Mouse (Mus musculus): ENCODE measurements at regions not wholly inside any gene's neighbourhood (a gene's known extent, or its start where the extent isn't known, plus 50 kb on each side); places are given as distances from the start of the nearest gene placed in this dataset.
"Not testable (repeated sequence)": the region's sequence is repeated elsewhere in the genome, so short reads cannot be mapped to it uniquely, and the experiment has no call there.

DNA sequence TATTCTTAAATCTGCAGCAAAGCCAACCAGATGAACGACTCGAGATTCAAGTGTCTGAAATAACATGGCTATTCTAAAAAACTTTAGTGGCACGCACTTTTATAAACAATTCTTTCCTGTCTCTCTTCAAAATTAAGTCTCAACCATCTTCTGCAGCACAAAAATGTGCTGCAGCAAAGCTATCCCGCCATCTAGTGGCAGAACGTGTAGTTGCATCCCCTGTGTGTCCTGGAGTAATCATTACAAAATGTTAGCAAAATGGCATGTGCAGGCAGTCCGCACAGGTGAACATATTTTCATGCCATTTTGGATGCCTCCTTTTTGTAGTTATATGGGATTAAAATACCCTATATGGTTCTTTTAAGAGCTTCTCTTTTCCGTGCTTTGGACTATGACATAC lies 293.1 kb upstream of the Slc7a14 start:
- peak; percentile 81 for DNase-seq

GRCm38 (mm10) chr3:31596581-31596980 lies 286.4 kb upstream of the Slc7a14 start:
- not testable (repeated sequence) for DNase-seq

GRCm38 (mm10) chr3:31585971-31586370 lies 275.8 kb upstream of the Slc7a14 start:
- no peak for DNase-seq

DNA sequence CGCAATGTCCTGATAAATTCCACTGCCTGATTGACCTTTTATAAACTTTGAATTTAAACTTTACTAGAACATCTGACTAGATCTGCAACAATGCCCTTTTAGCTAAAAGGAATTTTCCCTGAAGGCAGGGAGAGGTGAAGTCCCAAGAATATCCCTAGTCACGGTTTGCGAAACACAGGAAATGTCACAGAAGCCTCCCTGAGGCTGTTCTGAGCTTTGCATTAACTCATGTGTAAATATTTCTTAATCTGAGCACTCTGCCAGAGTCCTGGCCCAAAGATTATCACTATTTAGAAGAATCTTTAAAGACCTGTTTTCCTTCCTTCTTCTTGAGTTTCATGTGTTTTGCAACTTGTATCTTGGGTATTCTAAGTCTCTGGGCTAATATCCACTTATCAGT lies 263.7 kb upstream of the Slc7a14 start:
- no peak for DNase-seq

All from lung, postnatal 14 days (tissue).